Mouse (Mus musculus) layer of hippocampus, postnatal 36 days (tissue): ENCODE data around the gene Zfr. TPM values are rescaled to one million over a fixed set of nuclear protein-coding genes. Genes with fewer than 3 reads are reported as not detected.
"Not testable (repeated sequence)": the region's sequence is repeated elsewhere in the genome, so short reads cannot be mapped to it uniquely, and the experiment has no call there.

Experiments
- DNase-seq, 2 experiments: peaks; one replicate each; pipeline ENCODE4 v3.0.0; 2022
- total RNA-seq, 2 experiments: library from RNA; stranded (reverse); gene quantifications; 2 replicates each; pipeline ENCODE4 v1.2.3; 2021

Gene Zfr
- total RNA-seq, 2 experiments from 2014 or later = 347 to 362 TPM

DNA sequence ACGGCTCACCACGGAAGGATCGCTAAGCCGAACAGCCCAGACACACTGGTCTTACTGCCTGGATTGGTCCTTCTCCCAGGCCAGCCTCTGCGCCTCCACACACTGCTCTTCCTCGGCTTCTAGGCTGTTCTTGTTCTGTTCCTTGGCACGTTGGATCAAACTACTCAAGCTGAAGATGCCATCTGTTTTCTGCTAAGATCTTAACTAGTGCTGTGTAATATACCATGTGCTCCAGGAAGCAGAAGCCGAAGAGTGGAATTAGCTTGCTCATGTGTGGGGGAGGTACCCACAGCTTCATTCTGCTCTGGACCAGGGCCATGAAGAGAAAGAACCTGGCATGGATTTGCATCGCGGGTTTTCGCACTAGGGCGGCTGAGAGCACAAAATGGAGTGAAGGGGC lies 11.2 kb upstream of the Zfr start:
- peak; percentile 38 to 50 for DNase-seq

DNA sequence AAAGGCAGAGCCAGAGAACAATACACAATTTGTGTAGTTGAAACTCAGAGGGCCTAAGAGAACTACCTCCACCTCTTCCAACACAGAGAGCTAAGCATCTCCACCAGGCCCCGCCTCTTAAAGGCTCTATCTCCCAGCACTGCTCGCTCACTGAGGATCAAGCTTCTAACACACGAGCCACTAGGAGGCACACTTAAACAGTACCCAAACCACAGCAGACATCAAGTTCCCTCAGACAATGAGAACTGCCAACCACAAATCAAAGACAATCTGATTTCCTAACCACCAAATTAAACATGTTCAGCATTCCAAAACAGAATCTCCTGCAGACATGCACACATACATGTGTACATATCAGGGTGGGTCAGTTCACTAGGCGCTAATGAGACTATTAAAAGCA lies 9.4 kb upstream of the Zfr start:
- DNase-seq = no peak

DNA sequence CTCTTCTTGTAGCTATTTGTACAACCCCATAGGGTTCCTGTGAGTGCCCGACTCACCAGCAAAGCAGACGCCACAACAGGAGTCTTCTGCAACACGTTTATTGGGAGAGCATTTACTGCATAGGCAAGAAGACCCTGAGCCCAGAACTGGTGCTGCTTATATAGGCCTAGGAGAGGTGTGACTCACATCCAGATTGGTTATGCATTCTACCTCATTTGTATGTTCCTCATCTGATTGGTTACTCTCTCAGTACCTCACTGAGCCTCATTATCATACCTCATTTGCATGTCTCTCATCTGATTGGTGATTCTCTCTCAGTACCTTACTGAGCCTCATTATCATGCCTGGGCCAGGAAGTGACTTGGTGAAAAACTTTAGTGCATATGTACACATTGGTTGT lies 8.7 kb upstream of the Zfr start:
- not testable (repeated sequence) for DNase-seq

DNA sequence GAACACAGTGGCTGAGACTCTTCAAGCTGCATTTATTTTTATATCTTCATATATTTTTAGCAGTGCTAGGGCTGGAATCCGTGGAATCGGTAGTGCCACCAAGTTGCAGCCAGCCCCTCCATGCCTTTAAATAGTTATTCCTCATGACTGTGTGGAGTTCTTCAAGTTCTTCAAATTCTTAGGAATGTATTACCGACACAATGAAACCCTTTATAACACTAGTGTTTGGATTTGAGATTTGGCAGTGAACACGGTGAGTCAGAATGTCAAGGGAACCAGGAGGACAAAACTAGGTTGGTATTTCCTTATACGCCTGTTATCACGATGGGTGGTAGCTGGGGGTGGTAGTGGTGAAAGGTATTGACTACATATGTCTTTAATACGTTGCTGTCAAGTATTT lies 6.4 kb upstream of the Zfr start:
- no peak for DNase-seq

DNA sequence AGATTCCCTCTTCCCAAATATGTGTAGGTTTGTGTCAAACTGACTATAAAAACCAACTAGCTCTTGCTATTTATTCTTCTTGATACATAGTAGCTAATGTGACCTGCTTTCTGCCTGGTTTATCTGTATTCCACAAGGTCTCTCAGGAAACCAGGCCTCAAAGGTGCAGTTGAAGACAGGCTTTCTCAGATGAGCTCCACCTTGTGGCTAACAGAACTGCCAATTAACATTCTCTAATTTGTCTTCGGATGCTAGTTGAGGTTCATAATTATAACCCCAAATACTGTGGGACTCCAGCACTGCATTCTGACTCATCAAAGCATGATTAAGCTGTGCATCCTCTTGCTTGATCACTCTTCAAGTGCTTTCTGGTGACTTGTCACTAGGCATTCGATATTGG lies 4.2 kb upstream of the Zfr start:
- DNase-seq = no peak

DNA sequence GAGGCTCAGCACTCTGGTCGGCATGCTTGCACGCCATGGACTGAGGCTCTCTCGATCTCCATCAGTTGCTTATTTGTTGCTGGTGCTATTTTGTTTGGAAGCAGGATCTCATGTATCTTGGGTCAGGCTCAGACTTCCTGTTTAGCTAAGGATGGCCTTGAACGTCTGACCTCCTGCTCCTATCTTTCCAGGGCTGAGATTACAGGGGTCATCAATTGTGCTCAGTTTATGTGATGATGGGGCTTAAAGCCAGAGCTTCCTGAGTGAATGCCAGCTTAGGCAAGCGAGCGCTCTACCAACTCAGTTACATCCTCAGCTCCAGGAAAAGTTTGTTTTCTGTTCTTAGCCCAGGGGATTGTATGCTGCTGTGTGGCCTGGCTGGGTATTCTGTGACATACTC lies 3.1 kb upstream of the Zfr start:
- DNase-seq = no peak

DNA sequence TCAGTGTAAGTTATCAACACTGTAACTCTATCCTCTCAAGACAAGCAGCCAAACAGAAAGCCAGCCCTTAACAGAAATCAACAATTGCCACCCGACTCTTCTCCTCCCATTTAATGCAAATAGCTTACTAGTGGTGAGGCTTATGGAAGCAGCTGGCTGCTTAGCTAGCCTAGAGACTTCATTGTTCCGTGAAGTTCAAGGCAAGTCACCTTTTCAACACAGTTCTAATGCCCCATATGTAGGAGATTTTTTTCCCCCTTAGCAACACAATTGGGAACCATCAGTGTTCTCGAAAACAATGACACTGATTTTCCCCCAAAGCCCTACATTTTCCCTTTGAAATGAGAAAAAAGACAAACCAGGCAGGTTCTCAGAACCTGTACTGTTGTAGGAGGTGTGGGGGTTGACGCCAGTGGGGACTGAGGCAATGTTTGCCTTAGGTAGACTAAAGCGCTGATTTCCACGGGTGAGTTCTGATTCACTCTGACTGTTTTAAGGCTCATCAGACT lies 1.9 kb upstream of the Zfr start:
- no peak for DNase-seq

DNA sequence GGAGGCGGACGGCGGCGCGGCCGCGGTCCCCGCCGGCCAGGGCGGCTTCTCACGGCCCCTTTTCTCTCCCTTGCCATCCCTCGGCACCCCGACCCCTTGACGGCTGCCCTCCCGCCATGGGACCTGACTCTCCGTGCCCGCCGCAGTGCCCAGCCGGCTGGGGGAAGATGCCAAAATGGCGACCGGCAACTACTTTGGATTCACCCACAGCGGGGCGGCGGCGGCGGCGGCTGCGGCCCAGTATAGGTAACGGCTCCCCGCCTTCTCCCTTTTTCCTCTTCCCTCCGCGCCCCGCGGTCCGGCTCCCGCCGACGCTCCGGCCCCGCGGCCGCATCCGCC lies 431 bp downstream of the Zfr start:
- DNase-seq = no peak

DNA sequence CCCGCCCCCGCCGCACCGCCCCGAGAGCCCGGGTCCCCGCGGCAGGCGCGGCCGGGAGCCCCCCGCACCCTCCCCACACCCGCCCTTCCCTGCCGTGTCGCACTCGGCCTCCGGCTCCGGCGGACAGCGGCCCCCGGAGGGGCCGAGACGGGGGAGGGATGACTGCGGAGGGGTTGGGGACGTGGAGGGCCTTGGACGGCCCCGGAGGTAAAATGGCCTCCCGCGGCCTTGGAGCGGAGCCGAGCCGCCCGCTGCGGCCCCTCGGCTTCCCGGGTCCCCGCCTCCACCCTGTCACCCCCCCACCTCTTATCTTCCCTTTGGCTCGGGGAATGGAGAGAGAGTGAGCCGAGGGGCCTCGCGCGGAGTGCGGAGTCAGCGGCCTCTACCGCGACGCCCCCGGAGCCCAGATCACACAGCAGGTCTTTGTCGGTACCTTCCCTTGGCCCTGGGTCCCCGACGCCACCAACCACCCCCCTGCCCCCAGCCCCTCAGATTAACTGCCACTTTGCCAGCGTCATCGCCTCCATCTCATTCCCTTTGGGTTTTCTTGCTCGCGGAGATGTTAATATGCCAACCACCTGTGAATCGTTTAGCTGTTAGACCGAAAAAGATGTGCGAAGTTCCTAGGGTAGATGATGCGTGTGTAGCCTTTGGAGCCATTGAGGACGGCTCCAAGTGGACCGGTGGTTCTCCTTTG lies 949 bp downstream of the Zfr start:
- no peak for DNase-seq

DNA sequence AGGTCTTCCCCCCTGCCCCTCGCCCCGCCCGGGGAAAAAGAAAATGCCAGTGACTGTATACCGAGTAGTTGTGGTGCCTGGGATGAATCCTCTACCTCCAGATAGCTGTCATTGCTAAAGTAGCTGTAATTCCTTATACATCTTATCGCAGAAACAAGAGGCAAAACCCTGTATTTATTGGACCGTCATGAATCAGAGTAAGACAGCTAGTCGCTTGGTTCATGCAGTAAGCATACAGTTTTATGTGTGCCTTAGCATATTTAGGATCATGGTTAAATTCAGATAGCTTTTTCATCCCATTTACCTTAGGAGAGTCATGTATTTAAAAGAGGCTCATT lies 1.5 kb downstream of the Zfr start:
- DNase-seq = peak in 1 of 2 experiments; percentile 25

DNA sequence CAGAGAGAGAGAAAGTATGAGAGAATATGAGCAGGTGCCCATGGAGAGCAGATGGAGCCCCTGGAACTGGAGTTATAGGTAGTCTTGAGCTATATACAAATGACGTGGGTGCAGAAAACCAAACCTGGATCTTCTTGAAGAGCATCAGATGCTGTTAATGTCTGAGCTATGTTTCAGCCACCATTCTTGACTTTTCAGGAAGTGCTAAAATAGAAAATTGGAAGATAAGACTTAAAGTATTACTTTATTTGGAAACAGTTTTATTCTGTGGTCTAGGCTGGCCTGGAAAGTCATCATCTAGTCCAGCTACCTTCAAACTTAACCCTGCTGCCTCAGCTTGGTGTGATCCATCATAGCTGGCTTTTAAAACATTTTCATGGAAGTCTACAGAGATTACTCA lies 7.3 kb downstream of the Zfr start:
- DNase-seq = no peak

DNA sequence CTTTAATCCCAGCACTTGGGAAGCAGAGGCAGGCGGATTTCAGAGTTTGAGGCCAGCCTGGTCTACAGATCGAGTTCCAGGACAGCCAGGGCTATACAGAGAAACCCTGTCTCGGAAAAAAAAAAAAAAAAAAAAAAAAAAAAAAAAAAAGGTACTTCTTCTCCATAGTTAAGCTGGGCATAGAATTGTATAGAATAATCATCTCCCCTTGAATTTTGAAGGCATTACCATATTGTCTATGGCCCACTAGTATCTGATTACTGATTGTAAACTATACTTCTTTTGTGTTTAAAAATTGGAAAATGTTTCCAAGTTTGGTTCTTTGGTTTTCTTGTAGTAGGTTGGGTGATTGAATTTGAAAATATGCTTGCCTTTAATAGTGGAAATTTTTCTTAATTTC lies 13.2 kb downstream of the Zfr start:
- DNase-seq = not testable (repeated sequence)

DNA sequence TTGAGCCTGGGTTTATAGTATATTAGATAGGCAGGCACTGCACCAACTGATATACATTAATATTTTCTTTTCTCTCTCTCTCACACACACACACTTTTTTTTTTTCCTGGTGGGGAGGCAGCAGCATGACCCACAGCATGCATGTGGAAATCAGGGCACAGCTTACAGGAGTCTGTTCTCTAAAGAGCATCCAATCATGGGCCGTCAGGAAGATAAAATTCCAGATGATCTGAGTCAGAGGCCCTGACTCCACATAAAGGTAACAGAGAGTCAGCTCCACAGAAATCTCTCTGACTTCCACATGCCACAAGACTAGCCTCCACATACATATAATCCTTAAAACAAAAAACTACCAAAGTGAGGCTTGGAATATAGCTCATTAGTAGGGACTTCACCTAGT lies 16.9 kb downstream of the Zfr start:
- DNase-seq = no peak

DNA sequence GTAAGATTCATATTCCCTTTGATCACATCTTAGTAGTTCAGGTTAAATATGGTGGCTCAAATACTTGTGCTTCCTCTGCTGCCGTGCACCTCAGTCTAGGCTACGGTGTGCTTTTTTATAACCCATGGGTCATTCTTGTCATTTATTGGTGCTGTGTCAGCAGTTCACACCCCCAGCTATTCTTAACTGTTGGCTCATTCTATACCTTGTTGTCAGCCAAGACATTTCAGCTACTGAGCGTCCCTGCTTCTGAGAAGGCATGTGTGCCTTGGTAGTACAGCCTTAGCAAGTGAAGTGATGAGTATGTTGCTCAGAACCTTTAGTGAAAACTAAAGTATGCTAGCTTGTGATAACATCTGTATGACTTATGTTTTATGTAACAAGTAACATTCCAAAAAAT lies 17.7 kb downstream of the Zfr start:
- no peak for DNase-seq

DNA sequence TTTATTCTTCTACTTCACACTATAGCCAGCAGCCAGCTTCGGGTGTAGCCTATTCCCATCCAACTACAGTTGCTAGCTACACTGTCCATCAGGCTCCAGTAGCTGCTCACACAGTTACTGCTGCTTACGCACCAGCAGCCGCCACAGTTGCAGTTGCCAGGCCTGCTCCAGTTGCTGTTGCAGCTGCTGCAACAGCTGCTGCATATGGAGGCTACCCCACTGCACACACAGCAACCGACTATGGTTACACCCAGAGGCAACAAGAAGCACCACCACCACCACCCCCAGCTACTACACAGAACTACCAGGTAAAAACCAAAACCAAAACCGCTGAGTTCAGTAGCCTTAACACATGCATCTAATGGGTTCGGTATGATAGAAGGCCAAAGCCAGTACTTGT lies 18.7 kb downstream of the Zfr start:
- no peak for DNase-seq

DNA sequence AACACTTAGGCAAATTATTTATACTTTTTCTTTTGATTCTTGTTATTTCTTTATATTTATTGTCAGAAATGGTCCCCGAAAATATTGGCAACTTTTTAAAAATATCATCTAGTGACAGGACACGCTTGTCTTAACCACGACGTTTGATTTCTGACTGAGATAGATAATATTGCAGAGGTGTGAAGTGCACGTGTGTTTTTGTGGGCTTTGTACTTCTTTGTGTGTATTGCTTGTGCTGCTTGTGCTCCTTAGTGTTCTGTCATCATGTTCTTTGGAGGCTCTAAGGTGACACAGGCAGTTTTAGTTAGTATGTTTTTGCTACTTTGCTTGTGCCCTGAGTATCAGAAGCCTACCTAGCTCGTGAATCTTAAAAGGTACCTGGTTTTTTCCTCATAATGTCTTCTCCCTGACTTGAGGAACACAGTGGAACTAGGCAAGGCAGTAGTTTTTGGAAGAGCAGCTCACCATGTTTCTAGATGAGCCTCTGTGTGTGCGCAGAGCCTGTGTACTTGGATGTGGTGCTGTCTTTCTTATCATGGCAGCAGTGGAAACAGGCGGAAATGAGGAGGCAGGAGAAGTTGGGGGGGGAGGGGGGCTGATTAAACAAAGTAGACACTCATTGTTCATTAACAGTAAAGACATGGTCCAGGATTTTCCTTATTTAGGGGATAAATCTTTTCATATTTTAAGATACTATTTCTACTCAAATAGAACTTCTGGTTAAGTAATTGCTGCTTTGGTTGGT lies 23.5 kb downstream of the Zfr start:
- DNase-seq = no peak

DNA sequence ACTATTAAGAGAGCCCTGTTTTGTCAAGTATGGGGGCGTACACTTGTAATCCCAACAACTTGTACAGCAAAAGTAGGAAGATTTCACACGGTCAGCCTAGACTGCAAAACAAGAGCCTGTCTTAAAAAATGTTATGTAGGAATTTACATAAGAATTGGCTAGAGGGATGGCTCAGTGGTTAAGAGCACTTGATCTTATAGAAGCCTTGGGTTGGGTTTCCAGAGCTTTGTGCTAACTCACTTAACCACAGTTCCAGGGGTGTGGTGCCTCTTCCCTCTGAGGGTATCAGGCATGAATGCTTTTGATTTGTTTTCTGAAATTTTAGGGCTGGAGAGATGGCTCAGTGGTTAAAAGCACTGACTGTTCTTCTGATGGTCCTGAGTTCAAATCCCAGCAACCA lies 29.8 kb downstream of the Zfr start:
- no peak for DNase-seq

DNA sequence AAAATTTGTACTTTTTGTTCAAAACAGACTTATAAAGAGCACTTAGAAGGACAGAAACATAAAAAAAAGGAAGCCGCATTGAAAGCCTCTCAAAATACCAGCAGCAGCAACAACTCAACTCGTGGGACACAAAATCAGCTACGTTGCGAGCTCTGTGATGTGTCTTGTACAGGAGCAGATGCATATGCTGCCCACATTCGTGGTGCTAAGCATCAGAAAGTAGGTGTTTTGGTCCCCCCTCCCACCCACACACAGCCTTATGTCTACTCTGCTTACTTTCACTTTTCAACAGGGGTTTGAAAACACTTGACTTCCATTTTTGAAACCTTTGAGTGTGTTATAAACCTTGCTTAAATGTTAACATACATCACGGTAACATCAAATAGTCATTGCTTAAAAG lies 31.9 kb downstream of the Zfr start:
- DNase-seq = peak; percentile 33 to 35

DNA sequence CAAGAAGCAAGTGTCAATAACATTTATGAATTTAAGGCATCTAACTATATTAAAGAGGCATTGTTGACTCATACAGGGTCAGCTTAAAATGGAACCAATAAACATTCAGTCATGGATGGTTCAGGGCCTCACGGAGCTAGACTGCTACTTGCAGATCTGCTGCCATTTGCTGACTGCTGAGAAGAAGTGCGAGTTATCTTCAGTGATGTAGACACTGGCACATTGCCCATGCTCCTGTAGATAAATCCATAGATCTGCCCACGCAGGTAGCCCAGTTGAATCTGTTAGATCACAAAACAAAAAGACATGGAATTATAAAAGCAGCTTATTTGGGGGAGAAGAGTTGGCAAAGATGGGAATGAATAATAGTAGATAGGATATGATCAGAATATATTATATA lies 36.1 kb downstream of the Zfr start:
- no peak for DNase-seq

DNA sequence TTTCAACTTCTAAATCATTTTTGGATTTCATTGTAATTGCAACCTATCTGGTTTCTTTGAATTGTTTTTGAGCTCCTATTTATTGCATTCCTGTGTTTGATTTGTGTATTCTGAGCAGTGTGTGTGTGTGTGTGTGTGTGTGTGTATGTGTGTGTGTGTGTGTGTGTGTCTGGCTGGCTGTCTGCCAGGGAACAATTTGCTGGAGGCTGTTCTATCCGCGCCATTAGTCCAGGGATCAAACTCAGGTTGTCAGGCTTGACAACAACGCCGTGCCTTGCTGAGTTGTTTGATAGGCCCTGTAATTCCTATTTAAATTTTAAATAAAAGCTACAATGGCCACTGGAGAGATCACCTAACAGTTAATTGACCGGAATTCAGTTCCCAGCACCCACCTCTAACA lies 60.5 kb downstream of the Zfr start:
- no peak for DNase-seq

DNA sequence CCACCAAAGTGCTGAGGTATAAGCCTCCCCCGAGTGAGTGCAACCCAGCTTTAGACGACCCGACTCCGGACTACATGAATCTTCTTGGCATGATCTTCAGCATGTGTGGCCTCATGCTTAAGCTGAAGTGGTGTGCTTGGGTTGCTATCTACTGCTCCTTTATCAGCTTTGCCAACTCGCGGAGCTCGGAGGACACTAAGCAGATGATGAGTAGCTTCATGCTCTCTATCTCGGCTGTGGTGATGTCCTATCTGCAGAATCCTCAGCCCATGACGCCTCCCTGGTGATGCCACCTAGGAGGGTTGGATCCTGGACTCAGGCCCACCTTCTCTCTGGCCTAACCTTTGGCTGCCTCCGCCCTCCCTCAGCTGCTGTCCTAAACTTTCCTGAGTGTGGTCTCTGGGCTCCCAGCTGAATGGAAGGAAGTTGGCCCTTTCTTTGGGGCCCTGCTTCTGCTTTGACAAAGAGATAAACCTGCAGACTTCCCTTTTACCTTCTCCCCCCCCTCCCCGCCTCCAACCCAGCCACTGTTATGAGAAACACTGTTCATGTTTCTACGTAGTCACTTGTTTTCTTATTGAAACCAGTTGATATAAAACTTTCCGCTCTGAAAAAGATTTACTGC lies 63.7 kb downstream of the Zfr start:
- DNase-seq = not testable (repeated sequence)

DNA sequence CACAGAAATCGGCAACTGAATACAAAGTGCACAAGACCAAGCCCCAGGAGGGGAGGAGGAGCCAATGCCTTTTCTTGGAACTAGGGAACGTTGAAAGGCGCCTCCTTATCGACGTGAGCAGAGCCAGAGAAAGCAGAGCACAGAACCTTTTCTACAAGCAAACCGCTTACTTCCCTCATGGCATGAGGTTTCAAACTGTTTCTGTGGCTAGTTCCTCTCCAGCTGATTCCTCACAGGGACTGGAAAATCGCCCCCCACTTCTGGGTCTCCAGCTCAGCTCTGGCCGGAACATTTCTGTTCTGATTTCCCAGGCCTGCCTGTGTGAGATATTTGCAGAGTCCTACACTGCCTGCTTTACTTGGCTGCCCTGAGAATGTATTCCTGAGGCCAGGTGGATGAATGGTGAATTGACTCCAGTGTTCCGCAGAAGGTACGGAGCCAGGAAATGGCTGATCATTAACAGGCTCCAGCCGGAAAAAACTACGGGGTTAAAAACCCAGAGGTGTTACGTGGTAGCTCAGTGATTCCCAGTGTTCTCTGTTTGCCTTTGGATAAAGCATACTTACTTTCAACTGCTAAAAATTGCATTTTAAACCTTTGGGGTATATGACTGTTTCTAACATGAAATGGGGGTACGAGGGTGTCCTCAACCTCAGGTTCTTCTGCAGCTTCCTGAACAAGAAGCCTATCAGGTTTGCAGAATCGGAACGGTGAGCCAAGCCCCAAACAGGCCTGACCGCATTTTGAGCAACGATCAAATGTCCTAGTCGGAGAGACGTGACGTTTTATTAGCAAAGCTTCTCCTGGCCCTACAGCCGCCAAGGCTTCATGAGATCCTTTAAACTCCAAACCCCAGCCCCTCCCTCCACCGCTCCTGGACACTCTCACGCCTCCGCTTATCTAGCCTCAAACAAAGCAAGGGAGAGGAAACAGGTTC lies 76.5 kb downstream of the Zfr start:
- DNase-seq = no peak
